Mouse (Mus musculus) liver, embryonic 14.5 days (tissue): Measurements from ENCODE around the gene Gm5169. TPM values are rescaled to one million over a fixed set of nuclear protein-coding genes. Genes with fewer than 3 reads are reported as not detected.
"Not testable (repeated sequence)": the region's sequence is repeated elsewhere in the genome, so short reads cannot be mapped to it uniquely, and the experiment has no call there.

Experiments used
- ATAC-seq: fragments of 200-750 bp; cut with Nextera tagmentation; 2 replicates; pipeline ENCODE4 v1.8.0; 2017; ENCODE audit warnings: moderate number of reproducible peaks, mild to moderate bottlenecking, moderate library complexity; ENCODE audit not compliant: insufficient read depth
- DNase-seq, 3 experiments: peaks; one replicate each; pipeline ENCODE4 v3.0.0-alpha.2; 2012 to 2013; ENCODE audit warnings: low read depth in 3 of 3, low spot score in 3 of 3
- H3K27ac ChIP-seq: fragments of 300-500 bp; sonication (generic); 2 replicates; pipeline ENCODE4 v1.5.1; 2014; ENCODE audit warnings: moderate library complexity, mild to moderate bottlenecking, control low read depth, inconsistent platforms
- H3K27me3 ChIP-seq: fragments of 300-500 bp; sonication (generic); 2 replicates; pipeline ENCODE4 v1.6.1; 2014; ENCODE audit warnings: mild to moderate bottlenecking, low read length, moderate library complexity; ENCODE audit not compliant: control insufficient read depth, insufficient read depth
- H3K36me3 ChIP-seq: fragments of 300-500 bp; sonication (generic); replicated peaks from 2 replicates; pipeline ENCODE4 v1.6.1; 2014; ENCODE audit warnings: low read depth; ENCODE audit not compliant: control insufficient read depth, insufficient read depth
- H3K4me1 ChIP-seq, 2 experiments: fragments of 200-500 bp in 1 of 2; fragments of 300-500 bp in 1 of 2; sonication (generic) in 1 of 2; replicated peaks; 2 replicates each; pipeline ENCODE4 v1.6.1; 2012 to 2014; ENCODE audit warnings: antibody characterized with exemption in 1 of 2, inconsistent platforms in 1 of 2, low read length in 1 of 2; ENCODE audit not compliant: control insufficient read depth in 2 of 2, insufficient read depth in 2 of 2
- H3K4me2 ChIP-seq: fragments of 300-500 bp; sonication (generic); 2 replicates; pipeline ENCODE4 v1.6.1; 2014; ENCODE audit warnings: low read depth, mild to moderate bottlenecking, control low read depth, moderate library complexity
- H3K4me3 ChIP-seq, 2 experiments: fragments of 200-500 bp in 1 of 2; fragments of 300-500 bp in 1 of 2; sonication (generic) in 1 of 2; 2 replicates each; pipeline ENCODE4 v1.5.1; 2012 to 2014; ENCODE audit warnings: low read depth in 2 of 2, low read length in 2 of 2, mild to moderate bottlenecking in 2 of 2, control low read depth in 1 of 2, inconsistent platforms in 1 of 2, moderate library complexity in 1 of 2; ENCODE audit not compliant: insufficient read depth in 1 of 2
- H3K9ac ChIP-seq: fragments of 300-500 bp; sonication (generic); replicated peaks from 2 replicates; pipeline ENCODE4 v1.6.1; 2014; ENCODE audit warnings: mild to moderate bottlenecking, control low read depth, moderate library complexity
- H3K9me3 ChIP-seq: fragments of 300-500 bp; sonication (generic); 2 replicates; pipeline ENCODE4 v1.6.1; 2016; ENCODE audit warnings: low read length, mixed read lengths; ENCODE audit not compliant: control insufficient read depth
- WGBS: fragments of 180-500 bp; shearing (Covaris S2); extraction: QIAGEN DNeasy Blood & Tissue Kit; methylation state at CpG from one replicate; pipeline ENCODE4 v1.1.7; 2014; ENCODE audit not compliant: insufficient replicate concordance; 5-methylcytosine and 5-hydroxymethylcytosine counted together
- polyA plus RNA-seq, 2 experiments: library from polyadenylated mRNA; depleted of rRNA in 1 of 2; stranded (reverse) in 1 of 2; unstranded in 1 of 2; fragments of >200 nt; fragmentation: Nextera tagmentation in 1 of 2; extraction: Ambion mirVana in 1 of 2; gene quantifications; 2 replicates each; pipeline versions ENCODE4 v1.2.1 to v1.2.3; 2012 to 2014

Gene Gm5169
- not detected in 2 replicates for polyA plus RNA-seq (2012; rRNA removed)
- polyA plus RNA-seq (2014; fragmentation: Nextera tagmentation; extraction: Ambion mirVana), result not detected in 2 replicates

- H3K27ac ChIP-seq, H3K4me1 ChIP-seq, H3K36me3 ChIP-seq, ATAC-seq, H3K27me3 ChIP-seq, DNase-seq, H3K9me3 ChIP-seq, H3K4me3 ChIP-seq, H3K9ac ChIP-seq, H3K4me2 ChIP-seq: not testable (repeated sequence)
- WGBS, result no CpG with 5 or more reads among the region's 6 CpGs
Measured at GRCm38 (mm10) chrX:25301355-25301754, at the start of gene Gm5169. TSS of gene Gm5169 (minus strand) at chrX:25301455.

GRCm38 (mm10) chrX:25347424-25347823, 46.2 kb upstream of the Gm5169 start:
- not testable (repeated sequence) for H3K36me3 ChIP-seq, H3K4me1 ChIP-seq, H3K4me3 ChIP-seq, H3K9me3 ChIP-seq, H3K9ac ChIP-seq, H3K27me3 ChIP-seq, H3K27ac ChIP-seq, ATAC-seq, DNase-seq, H3K4me2 ChIP-seq
- WGBS, result 80% methylated on average over 12 of the region's 15 CpGs
